ENCODE assay signal across 11 mouse cellular contexts in genomic region chr4:31936358-31936757, GRCm38 (mm10). TPM values are rescaled to one million over a fixed set of nuclear protein-coding genes. Genes with fewer than 3 reads are reported as not detected.
A peak's percentile ranks its signal among the peaks of the same experiment; 100 is the strongest.
DNase-seq lines count a peak whose midpoint lies in the region; ATAC-seq lines count a peak whose summit lies in the region.
"Had no signal": no experiment of that assay in that cellular context is flagged by ENCODE, and none has a peak within 500 bp of the region (broad histone marks: within the 10 kb centered on the region; RNA-seq: fewer than 3 reads in every experiment).

No protein-coding gene starts in this region.

- peaks cover 18% of the 10 kb centered on the region for H3K4me1 ChIP-seq in kidney, embryonic 15.5 days
- peaks cover 11% of the 10 kb centered on the region for H3K4me1 ChIP-seq in embryonic facial prominence, embryonic 14.5 days (ENCODE audit: control insufficient read depth, insufficient read depth, low read length)
- H3K4me1 ChIP-seq in hindbrain, embryonic 14.5 days (replicated peaks; ENCODE audit: control insufficient read depth, insufficient read depth, low read length) = peaks cover 20% of the 10 kb centered on the region
- 0 out of 2 replicates have a peak, but pooled peaks cover 9% of the 10 kb centered on the region for H3K4me1 ChIP-seq in neural tube, embryonic 14.5 days (ENCODE audit: control insufficient read depth, insufficient read depth, low read length)

- H3K4me3 ChIP-seq in kidney, embryonic 15.5 days (replicated peaks) = no peak overlapping the region
- no peak overlapping the region for H3K4me3 ChIP-seq in embryonic facial prominence, embryonic 14.5 days (ENCODE audit: low read depth, low read length)
- no peak overlapping the region for H3K4me3 ChIP-seq in hindbrain, embryonic 14.5 days (replicated peaks; ENCODE audit: low read length)
- no peak overlapping the region for H3K4me3 ChIP-seq in neural tube, embryonic 14.5 days (ENCODE audit: low read depth, low read length)

- H3K9ac ChIP-seq in kidney, embryonic 15.5 days = no peak overlapping the region
- no peak overlapping the region for H3K9ac ChIP-seq in embryonic facial prominence, embryonic 14.5 days (ENCODE audit: low read depth, low read length)
- H3K9ac ChIP-seq in hindbrain, embryonic 14.5 days = no peak overlapping the region
- H3K9ac ChIP-seq in neural tube, embryonic 14.5 days (replicated peaks; ENCODE audit: low read depth, low read length) = no peak overlapping the region

- no peaks in the 10 kb centered on the region for H3K9me3 ChIP-seq in kidney, embryonic 15.5 days (replicated peaks)
- H3K9me3 ChIP-seq in embryonic facial prominence, embryonic 14.5 days (ENCODE audit: control insufficient read depth, low read length) = no peaks in the 10 kb centered on the region
- no peaks in the 10 kb centered on the region for H3K9me3 ChIP-seq in hindbrain, embryonic 14.5 days (ENCODE audit: control insufficient read depth, low read length)
- no peaks in the 10 kb centered on the region for H3K9me3 ChIP-seq in neural tube, embryonic 14.5 days (ENCODE audit: control insufficient read depth, low read length)

- ATAC-seq in kidney, embryonic 15.5 days (replicated peaks; ENCODE audit: low FRiP score) = no peak
- no peak for ATAC-seq in embryonic facial prominence, embryonic 14.5 days (ENCODE audit: low read depth)
- no peak for ATAC-seq in hindbrain, embryonic 14.5 days (ENCODE audit: low FRiP score)
- ATAC-seq in neural tube, embryonic 14.5 days (ENCODE audit: low read depth) = no peak
- ATAC-seq: activated CD4-positive, CD25-positive, alpha-beta regulatory T cell, adult 4 months had no signal

- H3K27ac ChIP-seq in kidney, embryonic 15.5 days = peak overlapping the region; percentile 39
- no peak overlapping the region for H3K27ac ChIP-seq in embryonic facial prominence, embryonic 14.5 days (replicated peaks; ENCODE audit: low read depth, low read length)
- H3K27ac ChIP-seq in hindbrain, embryonic 14.5 days = no peak overlapping the region
- H3K27ac ChIP-seq in neural tube, embryonic 14.5 days (ENCODE audit: low read depth, low read length) = no peak overlapping the region

- 21% methylated on average over 8 of the region's 8 CpGs for WGBS in kidney, embryonic 15.5 days
- WGBS in embryonic facial prominence, embryonic 14.5 days = 16% methylated on average over 8 of the region's 8 CpGs
- 6% methylated on average over 8 of the region's 8 CpGs for WGBS in hindbrain, embryonic 14.5 days
- 5% methylated on average over 8 of the region's 8 CpGs for WGBS in neural tube, embryonic 14.5 days

- no peaks in the 10 kb centered on the region for H3K36me3 ChIP-seq in kidney, embryonic 15.5 days
- H3K36me3 ChIP-seq in embryonic facial prominence, embryonic 14.5 days (ENCODE audit: control insufficient read depth, insufficient read depth, low read length) = no peaks in the 10 kb centered on the region
- H3K36me3 ChIP-seq in hindbrain, embryonic 14.5 days (replicated peaks; ENCODE audit: control insufficient read depth, insufficient read depth) = no peaks in the 10 kb centered on the region
- H3K36me3 ChIP-seq in neural tube, embryonic 14.5 days (ENCODE audit: control insufficient read depth, insufficient read depth, low read length) = no peaks in the 10 kb centered on the region

- peak overlapping the region; percentile 96; the same call in 1 of the 2 replicates for H3K4me2 ChIP-seq in kidney, embryonic 15.5 days
- peak overlapping the region; percentile 89; the same call in 1 of the 2 replicates for H3K4me2 ChIP-seq in embryonic facial prominence, embryonic 14.5 days (ENCODE audit: low read depth, low read length)
- H3K4me2 ChIP-seq in hindbrain, embryonic 14.5 days (replicated peaks) = peak overlapping the region; percentile 85
- peak overlapping the region; percentile 95; the same call in 1 of the 2 replicates for H3K4me2 ChIP-seq in neural tube, embryonic 14.5 days (ENCODE audit: low read depth, low read length)

- DNase-seq in kidney, adult 18-20 months = no peak
- DNase-seq in embryonic facial prominence, embryonic 14.5 days (ENCODE audit: low spot score) = peak; percentile 38
- DNase-seq in hindbrain, embryonic 14.5 days (ENCODE audit: low spot score) = no peak
- no peak for DNase-seq in ovary, postnatal 14 days (ENCODE audit: low spot score)
- DNase-seq in urinary bladder, adult 2 months (ENCODE audit: low spot score) = no peak
- DNase-seq: kidney, postnatal 25 days; lung, adult 2 months; right cerebral cortex, postnatal 14 days had no signal

- 0 out of 2 replicates have a peak, but pooled peaks cover 2% of the 10 kb centered on the region for H3K27me3 ChIP-seq in kidney, embryonic 15.5 days
- H3K27me3 ChIP-seq in embryonic facial prominence, embryonic 14.5 days (replicated peaks; ENCODE audit: control insufficient read depth, insufficient read depth, low read length) = no peaks in the 10 kb centered on the region
- peaks cover 4% of the 10 kb centered on the region; the same call in 1 of the 2 replicates for H3K27me3 ChIP-seq in hindbrain, embryonic 14.5 days (ENCODE audit: control insufficient read depth, insufficient read depth, low read length)
- no peaks in the 10 kb centered on the region for H3K27me3 ChIP-seq in neural tube, embryonic 14.5 days (ENCODE audit: control insufficient read depth, insufficient read depth, low read length)

RNA-seq across cellular contexts. Expression of gene Map3k7, which starts 27.5 kb away (rescaled TPM):
- 32.7 and 35.4 TPM in 2 replicates for polyA plus RNA-seq in kidney, embryonic 15.5 days (2015; fragmentation: Nextera tagmentation; extraction: Ambion mirVana)
- polyA plus RNA-seq in embryonic facial prominence, embryonic 14.5 days (2014; fragmentation: Nextera tagmentation; extraction: Ambion mirVana) = 42.6 and 43.8 TPM in 2 replicates
- polyA plus RNA-seq in hindbrain, embryonic 14.5 days (2014; fragmentation: Nextera tagmentation; extraction: Ambion mirVana) = 31.7 and 37.4 TPM in 2 replicates
- polyA plus RNA-seq in neural tube, embryonic 14.5 days (2014; fragmentation: Nextera tagmentation; extraction: Ambion mirVana) = 33.7 and 34.8 TPM in 2 replicates
- polyA plus RNA-seq in urinary bladder, adult 2 months (2012; rRNA removed) = 31.8 and 37.6 TPM in 2 replicates
